Mouse (Mus musculus): ENCODE results near the gene Pigq. TPM values are rescaled to one million over a fixed set of nuclear protein-coding genes. Genes with fewer than 3 reads are reported as not detected.

The Pigq gene
- polyA plus RNA-seq, 1 experiment = 236 TPM

DNA sequence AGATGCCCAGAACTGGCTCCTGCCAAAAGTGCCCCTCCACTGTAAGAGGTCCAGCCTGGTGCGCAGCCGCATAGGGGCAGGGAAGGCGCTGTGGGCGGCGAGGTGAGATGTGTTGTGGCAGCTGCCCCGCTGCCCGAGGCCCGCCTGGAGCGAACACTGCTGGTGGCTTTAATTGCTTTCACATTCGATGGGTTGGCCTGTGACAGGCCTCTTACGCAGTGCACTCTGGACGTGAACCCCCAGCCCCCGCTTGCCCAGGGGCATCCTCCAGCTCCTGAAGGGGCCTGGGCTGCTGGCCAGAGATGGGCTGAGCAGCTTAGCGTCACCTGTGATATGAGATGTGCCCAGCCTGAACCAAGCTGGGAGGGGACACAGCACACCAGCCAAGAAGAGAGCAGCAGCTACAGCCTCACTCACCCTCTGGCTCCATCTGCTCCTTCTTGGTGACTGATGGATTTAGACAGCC, 12.9 kb upstream of the Pigq start:
- H3K4me1 ChIP-seq (ENCODE audit: control insufficient read depth, insufficient read depth, low read length) = peaks cover 3% of the 10 kb centered on the region; the same call in 1 of the 2 replicates
- no peak overlapping the region for H3K27ac ChIP-seq (ENCODE audit: insufficient read depth, low read depth, low read length)
- H3K27me3 ChIP-seq (replicated peaks; ENCODE audit: control insufficient read depth, insufficient read depth, low read length) = no peaks in the 10 kb centered on the region
- no peaks in the 10 kb centered on the region for H3K36me3 ChIP-seq (ENCODE audit: control insufficient read depth, insufficient read depth, low read length)
- no peak overlapping the region for H3K4me3 ChIP-seq (ENCODE audit: insufficient read depth, low read depth, low read length)
- TF ChIP-seq CTCF (conservative IDR thresholded peaks at IDR 0.05; ENCODE audit: insufficient read depth, insufficient read length, low read depth, low read length) = no peak
- no peak for TF ChIP-seq POLR2A (IDR thresholded peaks at IDR 0.05; ENCODE audit: low read depth, low read length)
- DNase-seq = no peak
- WGBS = 78% methylated on average over 14 of the region's 14 CpGs

DNA sequence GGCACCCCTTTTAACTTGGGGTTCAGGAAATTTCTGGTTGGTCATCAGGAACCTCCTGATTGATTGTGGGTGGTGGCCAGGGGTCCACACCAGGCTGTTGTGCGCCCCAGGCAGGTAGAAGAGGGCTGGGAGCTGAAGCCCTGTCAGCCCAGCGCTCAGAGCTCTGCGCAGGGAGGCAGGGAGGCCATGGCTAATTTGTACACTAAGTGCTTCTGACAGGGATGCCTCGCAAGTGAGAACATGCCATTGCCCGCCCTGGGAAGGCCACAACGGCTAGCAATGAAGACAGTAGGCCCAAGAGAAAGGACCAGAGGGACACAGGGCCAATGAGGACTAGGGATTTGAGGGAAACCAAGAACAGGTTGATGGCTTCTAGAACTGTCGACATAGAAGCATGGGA, 11.9 kb upstream of the Pigq start:
- TF ChIP-seq CTCF (conservative IDR thresholded peaks at IDR 0.05; ENCODE audit: insufficient read depth, insufficient read length, low read depth, low read length) = no peak
- TF ChIP-seq POLR2A (IDR thresholded peaks at IDR 0.05; ENCODE audit: low read depth, low read length) = no peak
- Histone ChIP-seq H3K27me3 (replicated peaks; ENCODE audit: control insufficient read depth, insufficient read depth, low read length) (no peaks in the 10 kb centered on the region), H3K4me1 (ENCODE audit: control insufficient read depth, insufficient read depth, low read length) (peaks cover 3% of the 10 kb centered on the region; the same call in 1 of the 2 replicates), H3K4me3 (ENCODE audit: insufficient read depth, low read depth, low read length) (no peak overlapping the region), H3K36me3 (ENCODE audit: control insufficient read depth, insufficient read depth, low read length) (no peaks in the 10 kb centered on the region), H3K27ac (ENCODE audit: insufficient read depth, low read depth, low read length) (no peak overlapping the region)
- 84% methylated on average over 7 of the region's 7 CpGs for WGBS
- no peak for DNase-seq

DNA sequence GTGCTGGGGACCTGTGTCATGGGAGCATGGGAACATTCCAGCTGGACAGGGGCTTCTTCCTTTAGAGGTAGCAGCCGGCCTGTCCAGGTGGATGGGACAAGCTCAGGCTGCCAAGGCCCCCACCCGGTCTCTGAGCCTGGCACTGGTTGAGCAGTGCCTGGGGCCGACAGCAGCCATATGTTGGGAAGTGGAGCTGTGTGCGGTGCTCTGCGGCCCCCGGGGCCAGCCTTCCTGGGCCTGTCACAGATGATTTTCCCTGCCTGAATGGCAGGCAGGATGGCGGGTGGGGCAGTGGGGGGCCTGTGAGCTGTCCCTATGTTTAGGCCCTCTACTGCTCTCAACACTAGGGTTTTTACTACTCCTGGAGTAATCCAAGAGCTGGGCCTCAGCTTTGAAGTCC, 11.5 kb upstream of the Pigq start:
- Histone ChIP-seq H3K27me3 (replicated peaks; ENCODE audit: control insufficient read depth, insufficient read depth, low read length) (no peaks in the 10 kb centered on the region), H3K4me3 (ENCODE audit: insufficient read depth, low read depth, low read length) (no peak overlapping the region), H3K4me1 (ENCODE audit: control insufficient read depth, insufficient read depth, low read length) (peaks cover 3% of the 10 kb centered on the region; the same call in 1 of the 2 replicates), H3K36me3 (ENCODE audit: control insufficient read depth, insufficient read depth, low read length) (no peaks in the 10 kb centered on the region), H3K27ac (ENCODE audit: insufficient read depth, low read depth, low read length) (no peak overlapping the region)
- TF ChIP-seq CTCF (conservative IDR thresholded peaks at IDR 0.05; ENCODE audit: insufficient read depth, insufficient read length, low read depth, low read length) (no peak), POLR2A (IDR thresholded peaks at IDR 0.05; ENCODE audit: low read depth, low read length) (no peak)
- DNase-seq = no peak
- WGBS = 71% methylated on average over 7 of the region's 7 CpGs

DNA sequence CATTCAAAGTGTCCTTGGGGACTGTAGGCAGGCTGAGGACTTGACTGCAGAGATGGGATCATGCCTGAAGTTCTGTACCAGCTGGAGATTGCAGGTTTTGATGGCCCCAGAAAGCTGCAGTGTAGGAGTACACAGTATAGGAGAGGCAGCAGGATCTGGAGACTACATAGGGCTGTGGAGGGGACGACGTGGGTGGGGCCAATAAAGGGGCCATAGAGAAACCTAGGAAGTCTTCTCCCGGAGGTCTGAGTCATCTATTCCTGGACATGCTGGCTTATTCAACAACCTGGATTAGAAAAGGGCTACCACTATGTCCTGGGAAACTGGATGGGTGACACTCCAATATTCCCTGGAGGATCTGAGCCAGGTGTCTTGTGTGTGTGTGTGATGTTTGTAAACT, 11.0 kb upstream of the Pigq start:
- Histone ChIP-seq H3K4me1 (ENCODE audit: control insufficient read depth, insufficient read depth, low read length) (peaks cover 3% of the 10 kb centered on the region; the same call in 1 of the 2 replicates), H3K27ac (ENCODE audit: insufficient read depth, low read depth, low read length) (no peak overlapping the region), H3K4me3 (ENCODE audit: insufficient read depth, low read depth, low read length) (no peak overlapping the region), H3K27me3 (replicated peaks; ENCODE audit: control insufficient read depth, insufficient read depth, low read length) (no peaks in the 10 kb centered on the region), H3K36me3 (ENCODE audit: control insufficient read depth, insufficient read depth, low read length) (no peaks in the 10 kb centered on the region)
- DNase-seq = no peak
- TF ChIP-seq POLR2A (IDR thresholded peaks at IDR 0.05; ENCODE audit: low read depth, low read length) (no peak), CTCF (conservative IDR thresholded peaks at IDR 0.05; ENCODE audit: insufficient read depth, insufficient read length, low read depth, low read length) (no peak)
- WGBS = 51% methylated on average over 3 of the region's 3 CpGs

DNA sequence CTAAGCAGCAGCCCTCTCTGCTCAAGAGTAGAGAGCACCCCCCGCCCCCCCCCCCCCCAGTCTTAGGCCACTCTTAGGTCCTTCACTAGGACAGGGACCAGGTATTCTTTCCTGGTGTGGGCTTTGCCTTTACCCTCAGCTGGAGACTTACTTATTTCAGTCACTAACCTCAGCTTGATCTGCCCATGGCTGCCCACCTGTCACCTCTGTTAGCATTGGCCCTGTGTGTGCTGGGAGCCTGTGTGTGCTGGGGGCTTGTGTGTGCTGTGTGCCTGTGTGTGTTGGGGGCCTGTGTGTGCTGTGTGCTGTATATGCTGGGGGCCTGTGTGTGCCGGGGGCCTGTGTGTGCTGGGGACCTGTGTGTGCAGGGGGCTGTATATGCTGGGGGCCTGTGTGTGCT, 9.9 kb upstream of the Pigq start:
- DNase-seq = no peak
- TF ChIP-seq CTCF (conservative IDR thresholded peaks at IDR 0.05; ENCODE audit: insufficient read depth, insufficient read length, low read depth, low read length) (no peak), POLR2A (IDR thresholded peaks at IDR 0.05; ENCODE audit: low read depth, low read length) (no peak)
- Histone ChIP-seq H3K4me1 (ENCODE audit: control insufficient read depth, insufficient read depth, low read length) (peaks cover 3% of the 10 kb centered on the region; the same call in 1 of the 2 replicates), H3K36me3 (ENCODE audit: control insufficient read depth, insufficient read depth, low read length) (no peaks in the 10 kb centered on the region), H3K27ac (ENCODE audit: insufficient read depth, low read depth, low read length) (no peak overlapping the region), H3K27me3 (replicated peaks; ENCODE audit: control insufficient read depth, insufficient read depth, low read length) (no peaks in the 10 kb centered on the region), H3K4me3 (ENCODE audit: insufficient read depth, low read depth, low read length) (no peak overlapping the region)
- WGBS = 75% methylated on average over 2 of the region's 2 CpGs

DNA sequence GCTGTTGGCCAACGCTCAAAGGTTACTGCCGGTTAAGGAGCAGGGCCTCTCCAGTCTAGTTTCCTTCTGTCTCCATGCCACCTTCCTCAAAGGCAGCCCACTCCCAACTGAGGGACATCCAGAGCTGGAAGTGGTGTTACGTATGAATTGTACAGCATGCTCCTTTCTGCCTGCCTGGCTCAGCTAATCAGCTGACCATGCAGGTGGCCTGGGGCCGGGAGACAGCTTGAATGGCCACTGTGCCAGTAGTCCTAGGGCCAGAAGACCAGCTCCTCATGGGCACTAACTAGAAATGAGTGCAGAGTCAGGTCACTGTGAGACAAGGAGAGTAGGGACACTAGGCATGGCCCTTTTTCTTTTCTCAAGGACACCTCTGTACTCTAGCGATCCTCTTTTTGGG, 8.4 kb upstream of the Pigq start:
- Histone ChIP-seq H3K27ac (ENCODE audit: insufficient read depth, low read depth, low read length) (peak overlapping the region; percentile 21; the same call in 1 of the 2 replicates), H3K4me1 (ENCODE audit: control insufficient read depth, insufficient read depth, low read length) (peaks cover 3% of the 10 kb centered on the region; the same call in 1 of the 2 replicates), H3K36me3 (ENCODE audit: control insufficient read depth, insufficient read depth, low read length) (no peaks in the 10 kb centered on the region), H3K4me3 (ENCODE audit: insufficient read depth, low read depth, low read length) (no peak overlapping the region), H3K27me3 (replicated peaks; ENCODE audit: control insufficient read depth, insufficient read depth, low read length) (no peaks in the 10 kb centered on the region)
- TF ChIP-seq CTCF (conservative IDR thresholded peaks at IDR 0.05; ENCODE audit: insufficient read depth, insufficient read length, low read depth, low read length) = no peak
- no peak for TF ChIP-seq POLR2A (IDR thresholded peaks at IDR 0.05; ENCODE audit: low read depth, low read length)
- no peak for DNase-seq
- 72% methylated on average over 5 of the region's 5 CpGs for WGBS

DNA sequence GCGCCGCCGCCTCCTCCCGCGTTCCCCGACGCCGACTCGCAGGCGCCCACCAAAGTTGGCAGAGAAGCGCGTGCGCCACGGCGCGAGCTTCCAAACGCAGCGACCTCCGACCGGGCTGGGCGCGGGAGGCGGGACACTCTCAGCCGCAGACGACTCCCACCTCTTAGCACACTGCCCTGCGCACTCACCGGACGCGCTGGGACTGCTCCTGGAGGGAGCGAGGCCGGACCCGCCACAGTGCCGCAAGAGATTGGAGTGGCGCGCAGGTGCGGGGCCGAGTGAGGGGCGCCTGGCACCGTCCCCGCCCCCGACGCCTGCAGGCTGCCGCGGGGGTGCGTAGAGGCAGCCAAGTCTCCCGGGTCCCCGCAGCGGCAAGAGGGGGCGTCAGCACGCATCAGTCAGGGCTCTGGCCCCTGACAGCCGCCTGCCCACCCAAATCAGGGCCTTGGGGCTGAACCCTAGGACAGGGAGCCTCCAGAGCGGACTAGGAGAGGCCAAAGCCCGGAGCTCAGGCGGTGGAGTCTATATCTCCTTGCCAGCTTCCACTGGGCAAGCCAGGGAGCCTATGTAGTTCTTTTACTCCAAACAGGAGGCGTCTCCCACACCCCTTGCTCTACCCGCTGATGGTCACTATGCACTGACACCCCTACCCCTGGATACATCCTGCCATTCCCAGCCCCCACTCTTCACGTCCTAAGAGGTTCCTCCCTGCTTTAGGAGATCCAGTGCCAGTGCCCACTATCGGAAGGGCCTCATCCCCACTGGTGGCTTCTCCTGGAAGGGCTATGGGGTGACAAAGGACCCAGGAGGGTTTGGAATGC, 7.3 kb upstream of the Pigq start, which contains the start of gene A930017K11Rik:
TSS of gene A930017K11Rik (minus strand) at position 763 of the 821 bp plus-strand sequence.
- Histone ChIP-seq H3K27ac (ENCODE audit: insufficient read depth, low read depth, low read length) (peak within 1 kb of the TSS; percentile 48), H3K27me3 (replicated peaks; ENCODE audit: control insufficient read depth, insufficient read depth, low read length) (no peaks in the 10 kb centered on the region), H3K4me3 (ENCODE audit: insufficient read depth, low read depth, low read length) (peak within 1 kb of the TSS; percentile 36), H3K36me3 (ENCODE audit: control insufficient read depth, insufficient read depth, low read length) (no peaks in the 10 kb centered on the region), H3K4me1 (ENCODE audit: control insufficient read depth, insufficient read depth, low read length) (peaks cover 3% of the 10 kb centered on the region; the same call in 1 of the 2 replicates)
- 3% methylated on average over 58 of the region's 58 CpGs for WGBS
- TF ChIP-seq POLR2A (IDR thresholded peaks at IDR 0.05; ENCODE audit: low read depth, low read length) (no peak), CTCF (conservative IDR thresholded peaks at IDR 0.05; ENCODE audit: insufficient read depth, insufficient read length, low read depth, low read length) (no peak)
- DNase-seq = no peak

Measured in kidney, adult 2 months (tissue).